Mouse (Mus musculus): Measurements from ENCODE around the gene Igflr1. TPM values are rescaled to one million over a fixed set of nuclear protein-coding genes. Genes with fewer than 3 reads are reported as not detected.

Gene Igflr1
- polyA plus RNA-seq, 1 experiment = 15.7 TPM

GRCm38 (mm10) chr7:30558656-30559442, 6.4 kb upstream of the Igflr1 start:
- Histone ChIP-seq H3K27ac (ENCODE audit: control insufficient read depth, insufficient read depth, low read depth, low read length, poor library complexity) (peak overlapping the region; percentile 66), H3K4me3 (replicated peaks; ENCODE audit: control insufficient read depth, low read depth, low read length) (peak overlapping the region; percentile 81), H3K4me1 (ENCODE audit: control insufficient read depth, insufficient read depth, low read length) (peaks cover 2% of the 10 kb centered on the region; the same call in 1 of the 2 replicates)
- WGBS = 6% methylated on average over 12 of the region's 12 CpGs
- TF ChIP-seq POLR2A (IDR thresholded peaks at IDR 0.05; ENCODE audit: borderline replicate concordance, control insufficient read depth, low read depth, low read length) (no peak), CTCF (IDR thresholded peaks at IDR 0.05; ENCODE audit: control insufficient read depth, insufficient read depth, low read length) (no peak)

- TF ChIP-seq CTCF (IDR thresholded peaks at IDR 0.05; ENCODE audit: control insufficient read depth, insufficient read depth, low read length) = no peak
- peak; percentile 62; the same call in 1 of the 2 replicates for TF ChIP-seq POLR2A (IDR thresholded peaks at IDR 0.05; ENCODE audit: borderline replicate concordance, control insufficient read depth, low read depth, low read length)
- WGBS = under 1% methylated on average over 20 of the region's 20 CpGs
- H3K4me3 ChIP-seq (replicated peaks; ENCODE audit: control insufficient read depth, low read depth, low read length) = peak within 1 kb of the TSS; percentile 81
- peaks cover 3% of the 10 kb centered on the region; the same call in 1 of the 2 replicates for H3K4me1 ChIP-seq (ENCODE audit: control insufficient read depth, insufficient read depth, low read length)
- H3K27ac ChIP-seq (ENCODE audit: control insufficient read depth, insufficient read depth, low read depth, low read length, poor library complexity) = peak within 1 kb of the TSS; percentile 66
Observed at GRCm38 (mm10) chr7:30559443-30559954, 5.7 kb upstream of the Igflr1 start, which contains the start of gene Lin37. Gene Lin37 (minus strand): TSS chr7:30559838.

- H3K27ac ChIP-seq (ENCODE audit: control insufficient read depth, insufficient read depth, low read depth, low read length, poor library complexity) = no peak overlapping the region
- H3K4me3 ChIP-seq (replicated peaks; ENCODE audit: control insufficient read depth, low read depth, low read length) = no peak overlapping the region
- TF ChIP-seq CTCF (IDR thresholded peaks at IDR 0.05; ENCODE audit: control insufficient read depth, insufficient read depth, low read length) = no peak
- no peak for TF ChIP-seq POLR2A (IDR thresholded peaks at IDR 0.05; ENCODE audit: borderline replicate concordance, control insufficient read depth, low read depth, low read length)
- 81% methylated on average over 2 of the region's 2 CpGs for WGBS
- H3K4me1 ChIP-seq (ENCODE audit: control insufficient read depth, insufficient read depth, low read length) = peaks cover 3% of the 10 kb centered on the region; the same call in 1 of the 2 replicates
Observed at GRCm38 (mm10) chr7:30560296-30560695, 4.9 kb upstream of the Igflr1 start.

- TF ChIP-seq POLR2A (IDR thresholded peaks at IDR 0.05; ENCODE audit: borderline replicate concordance, control insufficient read depth, low read depth, low read length) = no peak
- TF ChIP-seq CTCF (IDR thresholded peaks at IDR 0.05; ENCODE audit: control insufficient read depth, insufficient read depth, low read length) = no peak
- Histone ChIP-seq H3K4me1 (ENCODE audit: control insufficient read depth, insufficient read depth, low read length) (peaks cover 3% of the 10 kb centered on the region; the same call in 1 of the 2 replicates), H3K4me3 (replicated peaks; ENCODE audit: control insufficient read depth, low read depth, low read length) (peak overlapping the region; percentile 90), H3K27ac (ENCODE audit: control insufficient read depth, insufficient read depth, low read depth, low read length, poor library complexity) (peak overlapping the region; percentile 17)
- under 1% methylated on average over 27 of the region's 27 CpGs for WGBS
Observed at GRCm38 (mm10) chr7:30562526-30563116, 2.6 kb upstream of the Igflr1 start.

- peak within 1 kb of the TSS; percentile 90 for H3K4me3 ChIP-seq (replicated peaks; ENCODE audit: control insufficient read depth, low read depth, low read length)
- TF ChIP-seq POLR2A (IDR thresholded peaks at IDR 0.05; ENCODE audit: borderline replicate concordance, control insufficient read depth, low read depth, low read length) = peak; percentile 31; the same call in 1 of the 2 replicates
- no peak for TF ChIP-seq CTCF (IDR thresholded peaks at IDR 0.05; ENCODE audit: control insufficient read depth, insufficient read depth, low read length)
- under 1% methylated on average over 45 of the region's 45 CpGs for WGBS
- peak within 1 kb of the TSS; percentile 86 for H3K27ac ChIP-seq (ENCODE audit: control insufficient read depth, insufficient read depth, low read depth, low read length, poor library complexity)
- peaks cover 3% of the 10 kb centered on the region; the same call in 1 of the 2 replicates for H3K4me1 ChIP-seq (ENCODE audit: control insufficient read depth, insufficient read depth, low read length)
Observed at GRCm38 (mm10) chr7:30563117-30563905, 1.9 kb upstream of the Igflr1 start, which contains the start of the genes U2af1l4, Gm49396 and Psenen. Gene U2af1l4 (plus strand): TSS chr7:30563301. Gene Gm49396 (plus strand): TSS chr7:30563344. Gene Psenen (minus strand): TSS chr7:30563627.

- TF ChIP-seq CTCF (IDR thresholded peaks at IDR 0.05; ENCODE audit: control insufficient read depth, insufficient read depth, low read length) (no peak), POLR2A (IDR thresholded peaks at IDR 0.05; ENCODE audit: borderline replicate concordance, control insufficient read depth, low read depth, low read length) (no peak)
- 35% methylated on average over 6 of the region's 6 CpGs for WGBS
- Histone ChIP-seq H3K4me3 (replicated peaks; ENCODE audit: control insufficient read depth, low read depth, low read length) (peak overlapping the region; percentile 90), H3K4me1 (ENCODE audit: control insufficient read depth, insufficient read depth, low read length) (peaks cover 2% of the 10 kb centered on the region; the same call in 1 of the 2 replicates), H3K27ac (ENCODE audit: control insufficient read depth, insufficient read depth, low read depth, low read length, poor library complexity) (peak overlapping the region; percentile 86; the same call in 1 of the 2 replicates)
Observed at GRCm38 (mm10) chr7:30563906-30564280, 1.3 kb upstream of the Igflr1 start.

GRCm38 (mm10) chr7:30566033-30566432, 806 bp downstream of the Igflr1 start:
- 91% methylated on average over 9 of the region's 9 CpGs for WGBS
- Histone ChIP-seq H3K4me3 (replicated peaks; ENCODE audit: control insufficient read depth, low read depth, low read length) (no peak overlapping the region), H3K4me1 (ENCODE audit: control insufficient read depth, insufficient read depth, low read length) (peaks cover 2% of the 10 kb centered on the region; the same call in 1 of the 2 replicates), H3K27ac (ENCODE audit: control insufficient read depth, insufficient read depth, low read depth, low read length, poor library complexity) (no peak overlapping the region)
- no peak for TF ChIP-seq CTCF (IDR thresholded peaks at IDR 0.05; ENCODE audit: control insufficient read depth, insufficient read depth, low read length)
- no peak for TF ChIP-seq POLR2A (IDR thresholded peaks at IDR 0.05; ENCODE audit: borderline replicate concordance, control insufficient read depth, low read depth, low read length)

Measured in bone marrow, adult 2 months (tissue).